Mouse (Mus musculus) C2C12 (cell line): Measurements from ENCODE around the gene Ildr2.

Source experiments
- CEBPB ChIP-seq: IDR thresholded peaks from one replicate; pipeline ENCODE4 v1.6.1; 2011; ENCODE audit warnings: low read depth, mild to moderate bottlenecking, control low read depth, moderate library complexity
- CTCF ChIP-seq: IDR thresholded peaks from one replicate; pipeline ENCODE4 v1.5.1; 2011; ENCODE audit not compliant: control insufficient read depth, insufficient read depth, insufficient read length
- FOSL1 ChIP-seq: IDR thresholded peaks from one replicate; pipeline ENCODE4 v1.8.0; 2011; ENCODE audit warnings: mild to moderate bottlenecking, low read length; ENCODE audit not compliant: poor library complexity, insufficient read depth, severe bottlenecking
- MAX ChIP-seq: IDR thresholded peaks from one replicate; pipeline ENCODE4 v1.6.1; 2011; ENCODE audit warnings: mild to moderate bottlenecking, control low read depth
- MYOG ChIP-seq: IDR thresholded peaks from one replicate; pipeline ENCODE4 v1.6.1; 2011; ENCODE audit not compliant: control insufficient read depth, insufficient read length; ENCODE audit errors: extremely low read depth
- USF1 ChIP-seq: IDR thresholded peaks from one replicate; pipeline ENCODE4 v1.6.1; 2011; ENCODE audit warnings: low read depth, mild to moderate bottlenecking, control low read depth, moderate library complexity

DNA sequence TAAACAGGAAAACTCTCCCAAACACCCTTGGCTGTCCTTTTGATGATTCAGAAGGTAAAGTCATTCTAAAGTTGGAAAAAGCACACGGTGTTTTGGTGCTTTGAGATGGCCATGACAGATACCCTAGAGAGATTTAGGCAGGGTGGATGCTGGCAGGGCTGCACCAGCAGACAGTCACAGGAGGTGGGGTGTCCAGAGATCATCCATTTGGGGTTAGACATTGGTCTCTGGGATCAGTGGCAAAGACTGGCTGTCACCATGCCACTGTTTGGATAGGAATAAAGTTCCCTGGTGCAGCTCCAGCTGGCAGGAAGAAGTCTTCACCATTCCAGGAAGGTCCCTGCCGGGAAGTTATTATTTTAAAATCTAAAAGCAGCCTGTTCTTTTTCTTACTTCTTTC lies 24.8 kb downstream of the Ildr2 start:
- no peak for TF ChIP-seq USF1
- TF ChIP-seq CTCF, result no peak
- TF ChIP-seq CEBPB, result no peak
- no peak for TF ChIP-seq MYOG
- TF ChIP-seq MAX, result no peak
- TF ChIP-seq FOSL1, result no peak
